Mouse (Mus musculus): ENCODE data around the gene Atp6v0d1. TPM values are rescaled to one million over a fixed set of nuclear protein-coding genes. Genes with fewer than 3 reads are reported as not detected.
"Not testable (repeated sequence)": the region's sequence is repeated elsewhere in the genome, so short reads cannot be mapped to it uniquely, and the experiment has no call there.

The Atp6v0d1 gene
- total and polyA plus RNA-seq, 3 experiments, result 51.1 to 83.8 TPM; not detected in 1

DNA sequence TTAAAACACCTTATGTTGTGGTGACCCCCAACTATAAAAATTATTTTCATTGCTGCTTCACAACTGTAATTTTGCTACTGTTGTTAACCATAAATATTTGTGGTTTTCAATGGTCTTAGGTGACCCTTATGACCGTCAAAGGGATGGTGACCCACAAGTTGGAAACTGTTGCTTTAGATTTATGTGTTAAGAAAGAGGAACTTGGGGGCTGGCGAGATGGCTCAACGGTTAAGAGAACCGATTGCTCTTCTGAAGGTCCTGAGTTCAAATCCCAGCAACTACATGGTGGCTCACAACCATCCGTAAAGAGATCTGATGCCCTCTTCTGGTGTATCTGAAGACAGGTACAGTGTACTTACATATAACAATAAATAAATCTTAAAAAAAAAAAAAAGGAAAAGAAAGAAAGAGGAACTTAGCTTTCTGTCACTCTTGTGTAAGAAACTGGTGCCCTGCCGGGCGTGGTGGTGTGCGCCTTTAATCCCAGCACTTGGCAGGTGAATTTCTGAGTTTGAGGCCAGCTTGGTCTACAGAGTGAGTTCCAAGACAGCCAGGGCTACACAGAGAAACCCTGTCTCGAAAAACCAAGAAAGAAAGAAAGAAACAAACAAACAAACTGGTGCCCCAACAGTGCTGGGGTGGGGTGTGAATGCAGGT is 1.1 kb downstream of the Atp6v0d1 start:
- not testable (repeated sequence) for H3K27me3 ChIP-seq (ENCODE audit: control insufficient read depth in 1 of 2, insufficient read depth in 2 of 2, low read length in 2 of 2); H3K36me3 ChIP-seq (ENCODE audit: control insufficient read depth in 1 of 2, insufficient read depth in 2 of 2, low read length in 2 of 2); H3K9me3 ChIP-seq (replicated peaks; ENCODE audit: insufficient read depth, low read length)
- peak; percentile 80 for TF ChIP-seq ZNF384 (IDR thresholded peaks at IDR 0.05; ENCODE audit: low read depth, low read length)
- TF ChIP-seq CTCF (IDR thresholded peaks at IDR 0.05 in 2 of 3, conservative IDR thresholded peaks at IDR 0.05 in 1 of 3; ENCODE audit: control insufficient read depth in 1 of 3, insufficient read depth in 1 of 3, low read depth in 2 of 3, low read length in 3 of 3, poor library complexity in 1 of 3, severe bottlenecking in 1 of 3), result peak in 1 of 3 experiments; percentile 18; a peak in 1 of 6 replicates
- TF ChIP-seq TBP (IDR thresholded peaks at IDR 0.05; ENCODE audit: low read depth, low read length), result peak; percentile 95
- 0 out of 2 replicates have a peak, but pooled peaks have one; percentile 2 for TF ChIP-seq ZC3H11A (IDR thresholded peaks at IDR 0.05; ENCODE audit: low read depth, low read length)
- TF ChIP-seq MXI1 (IDR thresholded peaks at IDR 0.05; ENCODE audit: low read depth, low read length), result peak; percentile 58
- H3K4me3 ChIP-seq (ENCODE audit: control insufficient read depth in 1 of 2, insufficient read depth in 1 of 2, low read depth in 2 of 2, low read length in 2 of 2), result peak overlapping the region; percentile 80 to 86
- peak overlapping the region; percentile 56 for H3K27ac ChIP-seq (ENCODE audit: control insufficient read depth, low read depth, low read length)
- H3K9ac ChIP-seq (ENCODE audit: control insufficient read depth, low read depth, low read length, poor library complexity, severe bottlenecking), result peak overlapping the region; percentile 82
- H3K79me2 ChIP-seq (ENCODE audit: control insufficient read depth, insufficient read depth, low read length, poor library complexity), result peaks cover 15% of the 10 kb centered on the region
- H3K4me1 ChIP-seq (ENCODE audit: control insufficient read depth in 1 of 2, insufficient read depth in 2 of 2, low read length in 2 of 2), result peaks cover 7 to 12% of the 10 kb centered on the region in 2 experiments; a peak in 3 of 4 replicates
- DNase-seq (ENCODE audit: low read depth, low spot score), result peak; percentile 74

- Histone ChIP-seq H3K4me3 (ENCODE audit: control insufficient read depth in 1 of 2, insufficient read depth in 1 of 2, low read depth in 2 of 2, low read length in 2 of 2) (no peak overlapping the region), H3K36me3 (ENCODE audit: control insufficient read depth in 1 of 2, insufficient read depth in 2 of 2, low read length in 2 of 2) (peaks cover 0 to 7% of the 10 kb centered on the region in 2 experiments; a peak in 3 of 4 replicates), H3K4me1 (ENCODE audit: control insufficient read depth in 1 of 2, insufficient read depth in 2 of 2, low read length in 2 of 2) (peaks cover 7 to 12% of the 10 kb centered on the region in 2 experiments; a peak in 3 of 4 replicates), H3K27ac (ENCODE audit: control insufficient read depth, low read depth, low read length) (no peak overlapping the region), H3K79me2 (ENCODE audit: control insufficient read depth, insufficient read depth, low read length, poor library complexity) (peaks cover 15% of the 10 kb centered on the region), H3K27me3 (ENCODE audit: control insufficient read depth in 1 of 2, insufficient read depth in 2 of 2, low read length in 2 of 2) (no peaks in the 10 kb centered on the region), H3K9me3 (replicated peaks; ENCODE audit: insufficient read depth, low read length) (no peaks in the 10 kb centered on the region), H3K9ac (ENCODE audit: control insufficient read depth, low read depth, low read length, poor library complexity, severe bottlenecking) (no peak overlapping the region)
- peak; percentile 52 for DNase-seq (ENCODE audit: low read depth, low spot score)
- TF ChIP-seq TBP (IDR thresholded peaks at IDR 0.05; ENCODE audit: low read depth, low read length) (no peak), UBTF (IDR thresholded peaks at IDR 0.05; ENCODE audit: borderline replicate concordance, insufficient read depth, low read depth, low read length) (no peak), SIN3A (IDR thresholded peaks at IDR 0.05; ENCODE audit: low read length) (no peak), POLR2AphosphoS5 (IDR thresholded peaks at IDR 0.05; ENCODE audit: borderline replicate concordance, low read depth, low read length) (no peak), NRF1 (IDR thresholded peaks at IDR 0.05; ENCODE audit: insufficient read depth, low read depth, low read length, poor library complexity, severe bottlenecking) (no peak), POLR2A (IDR thresholded peaks at IDR 0.05; ENCODE audit: control insufficient read depth in 1 of 2, insufficient read depth in 1 of 2, low read depth in 1 of 2, low read length in 2 of 2, poor library complexity in 1 of 2) (no peak), MXI1 (IDR thresholded peaks at IDR 0.05; ENCODE audit: low read depth, low read length) (no peak)
Observed at GRCm38 (mm10) chr8:105563871-105564270, 2.0 kb downstream of the Atp6v0d1 start.

DNA sequence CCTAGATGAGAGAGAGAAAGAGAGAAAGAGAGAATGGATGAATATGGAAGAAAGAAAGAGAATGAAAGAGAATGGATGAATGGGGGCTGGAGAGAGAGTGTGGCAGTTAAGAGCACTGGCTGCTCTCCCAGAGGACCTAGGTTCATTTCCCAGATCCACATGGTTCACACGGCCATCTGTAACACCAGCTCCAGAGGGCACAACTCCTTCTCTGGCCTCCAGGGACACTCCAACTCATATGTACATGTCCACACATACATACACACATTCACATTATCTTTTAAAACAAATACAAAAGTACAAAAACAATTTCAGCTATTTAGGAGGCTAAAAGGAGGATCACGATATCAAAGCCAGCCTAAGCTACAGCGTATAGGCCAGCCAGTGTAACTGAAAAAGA is 3.0 kb downstream of the Atp6v0d1 start:
- Histone ChIP-seq H3K36me3 (ENCODE audit: control insufficient read depth in 1 of 2, insufficient read depth in 2 of 2, low read length in 2 of 2) (peaks cover 0 to 7% of the 10 kb centered on the region in 2 experiments; a peak in 3 of 4 replicates), H3K4me3 (ENCODE audit: control insufficient read depth in 1 of 2, insufficient read depth in 1 of 2, low read depth in 2 of 2, low read length in 2 of 2) (no peak overlapping the region), H3K27ac (ENCODE audit: control insufficient read depth, low read depth, low read length) (no peak overlapping the region), H3K9me3 (replicated peaks; ENCODE audit: insufficient read depth, low read length) (no peaks in the 10 kb centered on the region), H3K4me1 (ENCODE audit: control insufficient read depth in 1 of 2, insufficient read depth in 2 of 2, low read length in 2 of 2) (peaks cover 7 to 12% of the 10 kb centered on the region in 2 experiments; a peak in 3 of 4 replicates), H3K27me3 (ENCODE audit: control insufficient read depth in 1 of 2, insufficient read depth in 2 of 2, low read length in 2 of 2) (no peaks in the 10 kb centered on the region), H3K9ac (ENCODE audit: control insufficient read depth, low read depth, low read length, poor library complexity, severe bottlenecking) (no peak overlapping the region), H3K79me2 (ENCODE audit: control insufficient read depth, insufficient read depth, low read length, poor library complexity) (peaks cover 15% of the 10 kb centered on the region)
- DNase-seq (ENCODE audit: low read depth, low spot score), result no peak
- no peak for TF ChIP-seq KAT2A (conservative IDR thresholded peaks at IDR 0.05; ENCODE audit: low read depth, low read length)
- TF ChIP-seq POLR2AphosphoS2 (IDR thresholded peaks at IDR 0.05; ENCODE audit: low read length), result no peak

All from MEL (cell line).